Mouse (Mus musculus) ES-E14 (cell line): ENCODE data around the gene Afmid.

Source experiments
- CHD2 ChIP-seq: IDR thresholded peaks from 2 replicates; pipeline ENCODE4 v1.6.1; 2014; ENCODE audit warnings: mild to moderate bottlenecking, low read depth, low read length, inconsistent platforms
- HCFC1 ChIP-seq: IDR thresholded peaks from 2 replicates; pipeline ENCODE4 v1.6.1; 2012; ENCODE audit warnings: low read length, inconsistent platforms, borderline replicate concordance; ENCODE audit not compliant: insufficient read depth
- MAFK ChIP-seq: IDR thresholded peaks from 2 replicates; pipeline ENCODE4 v1.6.1; 2014; ENCODE audit warnings: mild to moderate bottlenecking, low read depth, low read length, inconsistent platforms; ENCODE audit not compliant: insufficient read depth
- ZC3H11A ChIP-seq: IDR thresholded peaks from 2 replicates; pipeline ENCODE4 v1.6.1; 2012; ENCODE audit warnings: low read depth, mild to moderate bottlenecking, inconsistent platforms, low read length, borderline replicate concordance
- ZNF384 ChIP-seq: IDR thresholded peaks from 2 replicates; pipeline ENCODE4 v1.6.1; 2012; ENCODE audit warnings: low read depth, low read length, inconsistent platforms

DNA sequence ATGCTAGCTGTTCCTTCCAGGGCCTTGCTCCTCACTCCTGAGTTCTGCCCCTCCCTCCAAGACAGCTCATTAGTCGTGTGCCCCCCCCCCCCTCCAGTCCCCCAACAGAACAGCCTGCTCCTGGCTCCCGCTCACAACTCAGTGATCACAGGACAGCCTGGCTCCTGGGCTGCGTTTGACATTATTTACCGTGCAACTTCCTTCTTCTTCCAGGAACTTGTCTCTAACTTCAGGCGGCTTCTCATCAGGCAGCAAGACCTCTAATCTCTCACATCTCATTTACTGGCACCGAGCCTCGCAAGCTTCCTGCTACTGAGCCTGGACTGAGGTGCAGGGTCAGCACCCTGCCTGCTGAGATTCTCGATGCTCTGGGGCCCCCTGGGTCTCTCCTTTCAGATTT, 56.1 kb downstream of the Afmid start:
- no peak for TF ChIP-seq CHD2
- no peak for TF ChIP-seq ZNF384
- TF ChIP-seq MAFK: no peak
- no peak for TF ChIP-seq ZC3H11A
- no peak for TF ChIP-seq HCFC1
